Mouse (Mus musculus) liver, postnatal 0 days (tissue): ENCODE measurements around the gene Gm12166.

Experiments used
- CTCF ChIP-seq: sonication (generic); IDR thresholded peaks from 2 replicates; pipeline ENCODE4 v1.5.1; 2016; ENCODE audit warnings: antibody characterized with exemption, low read depth
- EP300 ChIP-seq: IDR thresholded peaks from 2 replicates; pipeline ENCODE4 v1.6.1; 2016; ENCODE audit warnings: antibody characterized with exemption, low read depth, mild to moderate bottlenecking

DNA sequence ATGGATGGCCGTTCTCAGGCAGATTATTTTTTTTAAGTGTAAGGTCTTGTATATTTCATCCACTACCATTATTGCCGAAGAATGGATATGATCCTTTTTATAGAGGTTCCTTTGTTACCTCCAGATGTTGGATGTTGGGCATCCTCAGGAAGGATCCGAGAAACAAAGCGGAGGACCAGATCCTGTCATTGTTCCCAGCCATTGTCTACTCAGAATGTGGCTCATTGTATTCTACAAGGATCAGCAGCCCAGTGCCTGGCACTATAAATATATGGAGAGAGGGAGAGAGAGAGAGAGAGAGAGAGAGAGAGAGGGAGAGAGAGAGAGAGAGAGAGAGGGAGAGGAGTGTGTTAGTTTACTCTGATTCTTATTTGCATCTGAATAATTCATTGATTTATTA, 10.4 kb upstream of the Gm12166 start:
- TF ChIP-seq CTCF (no peak), EP300 (no peak)
